Mouse (Mus musculus): ENCODE measurements around the gene Pkd2.
"Not testable (repeated sequence)": the region's sequence is repeated elsewhere in the genome, so short reads cannot be mapped to it uniquely, and the experiment has no call there.

Pkd2 gene

GRCm38 (mm10) chr5:104458832-104459705, at the start of gene Pkd2:
Gene Pkd2, plus strand, starts transcription at chr5:104459450.
- DNase-seq (ENCODE audit: low spot score) = peak; percentile 81

- peak; percentile 56 for DNase-seq (ENCODE audit: low spot score)
Observed at GRCm38 (mm10) chr5:104415999-104416398, 43.3 kb upstream of the Pkd2 start.

GRCm38 (mm10) chr5:104417028-104417427, 42.2 kb upstream of the Pkd2 start:
- DNase-seq (ENCODE audit: low spot score) = no peak

- peak; percentile 63 for DNase-seq (ENCODE audit: low spot score)
Observed at GRCm38 (mm10) chr5:104417721-104418120, 41.5 kb upstream of the Pkd2 start.

- DNase-seq (ENCODE audit: low spot score) = no peak
Observed at GRCm38 (mm10) chr5:104422039-104422438, 37.2 kb upstream of the Pkd2 start.

- DNase-seq (ENCODE audit: low spot score) = no peak
Observed at GRCm38 (mm10) chr5:104423861-104424260, 35.4 kb upstream of the Pkd2 start.

GRCm38 (mm10) chr5:104425949-104426348, 33.3 kb upstream of the Pkd2 start:
- DNase-seq (ENCODE audit: low spot score) = no peak

- peak; percentile 62 for DNase-seq (ENCODE audit: low spot score)
Observed at GRCm38 (mm10) chr5:104432886-104433285, 26.4 kb upstream of the Pkd2 start.

- no peak for DNase-seq (ENCODE audit: low spot score)
Observed at GRCm38 (mm10) chr5:104433968-104434565, 25.2 kb upstream of the Pkd2 start.

GRCm38 (mm10) chr5:104434835-104435301, 24.4 kb upstream of the Pkd2 start, which contains the start of gene Spp1:
Gene Spp1, plus strand, starts transcription at chr5:104435118.
- no peak for DNase-seq (ENCODE audit: low spot score)

- no peak for DNase-seq (ENCODE audit: low spot score)
Observed at GRCm38 (mm10) chr5:104436406-104437076, 22.7 kb upstream of the Pkd2 start.

- DNase-seq (ENCODE audit: low spot score) = no peak
Observed at GRCm38 (mm10) chr5:104442396-104442795, 16.9 kb upstream of the Pkd2 start.

GRCm38 (mm10) chr5:104442850-104443249, 16.4 kb upstream of the Pkd2 start:
- no peak for DNase-seq (ENCODE audit: low spot score)

GRCm38 (mm10) chr5:104446156-104446555, 13.1 kb upstream of the Pkd2 start:
- peak; percentile 93 for DNase-seq (ENCODE audit: low spot score)

GRCm38 (mm10) chr5:104448346-104448745, 10.9 kb upstream of the Pkd2 start:
- not testable (repeated sequence) for DNase-seq (ENCODE audit: low spot score)

GRCm38 (mm10) chr5:104449491-104449890, 9.8 kb upstream of the Pkd2 start:
- no peak for DNase-seq (ENCODE audit: low spot score)

GRCm38 (mm10) chr5:104453075-104453474, 6.2 kb upstream of the Pkd2 start:
- DNase-seq (ENCODE audit: low spot score) = no peak

- DNase-seq (ENCODE audit: low spot score) = no peak
Observed at GRCm38 (mm10) chr5:104454564-104454963, 4.7 kb upstream of the Pkd2 start.

- DNase-seq (ENCODE audit: low spot score) = peak; percentile 75
Observed at GRCm38 (mm10) chr5:104459706-104460455, 631 bp downstream of the Pkd2 start.

- DNase-seq (ENCODE audit: low spot score) = no peak
Observed at GRCm38 (mm10) chr5:104460456-104460838, 1.2 kb downstream of the Pkd2 start.

- DNase-seq (ENCODE audit: low spot score) = peak; percentile 23
Observed at GRCm38 (mm10) chr5:104460856-104461255, 1.6 kb downstream of the Pkd2 start.

- no peak for DNase-seq (ENCODE audit: low spot score)
Observed at GRCm38 (mm10) chr5:104465279-104465678, 6.0 kb downstream of the Pkd2 start.

Measured in adipocyte (in vitro differentiated cells).